Comparison of ENCODE assay signal across 8 mouse cellular contexts in the genomic region with DNA sequence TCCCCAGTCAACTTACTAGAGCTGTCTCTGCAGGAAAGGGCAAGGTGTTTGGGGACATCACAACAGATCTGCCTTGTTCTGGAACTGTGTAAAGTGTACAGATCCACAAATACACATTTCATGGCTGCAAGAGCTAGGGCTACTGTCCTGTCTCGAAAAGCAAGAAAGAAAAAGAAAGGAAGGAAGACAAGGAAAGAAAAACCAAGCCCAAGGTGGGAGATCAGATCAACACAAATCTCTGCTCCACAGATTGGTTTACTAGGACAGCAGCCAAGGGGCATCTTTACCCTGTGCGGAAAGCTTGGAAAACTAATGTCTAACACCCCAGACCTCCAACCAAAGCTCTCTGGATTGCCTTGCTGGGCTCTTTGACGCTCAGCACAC. TPM values are rescaled to one million over a fixed set of nuclear protein-coding genes. Genes with fewer than 3 reads are reported as not detected.
DNase-seq lines count a peak whose midpoint lies in the region; ATAC-seq and TF ChIP-seq lines count a peak whose summit lies in the region.

No protein-coding gene starts in this region.

- peak overlapping the region; percentile 90 for H3K27ac ChIP-seq in heart, postnatal 0 days (ENCODE audit: low read depth)
- H3K27ac ChIP-seq in bone marrow macrophage, adult 2 months (ENCODE audit: insufficient read depth, low read depth, low read length) = peak overlapping the region; percentile 84
- peak overlapping the region; percentile 70 for H3K27ac ChIP-seq in hindbrain, embryonic 15.5 days (replicated peaks)
- H3K27ac ChIP-seq in midbrain, embryonic 14.5 days (replicated peaks; ENCODE audit: low read depth, low read length) = no peak overlapping the region

- H3K4me1 ChIP-seq in heart, postnatal 0 days (ENCODE audit: control insufficient read depth, insufficient read depth) = peaks cover 32% of the 10 kb centered on the region
- H3K4me1 ChIP-seq in bone marrow macrophage, adult 2 months (ENCODE audit: control insufficient read depth, insufficient read depth, low read length) = peaks cover 46% of the 10 kb centered on the region
- peaks cover 32% of the 10 kb centered on the region for H3K4me1 ChIP-seq in hindbrain, embryonic 15.5 days (replicated peaks)
- H3K4me1 ChIP-seq in midbrain, embryonic 14.5 days (ENCODE audit: control insufficient read depth, insufficient read depth, low read length) = peaks cover 10% of the 10 kb centered on the region

- peak overlapping the region; percentile 36; the same call in 1 of the 2 replicates for H3K4me3 ChIP-seq in heart, postnatal 0 days (ENCODE audit: low read depth, low read length)
- peak overlapping the region; percentile 67 for H3K4me3 ChIP-seq in bone marrow macrophage, adult 2 months (ENCODE audit: insufficient read depth, low read length)
- peak overlapping the region; percentile 32; the same call in 1 of the 2 replicates for H3K4me3 ChIP-seq in hindbrain, embryonic 15.5 days
- H3K4me3 ChIP-seq in midbrain, embryonic 14.5 days (replicated peaks; ENCODE audit: low read depth, low read length) = no peak overlapping the region

- intact Hi-C loops in heart, postnatal 25 days (cut with DNase I) = no loop called here

- no peak for TF ChIP-seq POLR2A in bone marrow macrophage, adult 2 months (IDR thresholded peaks at IDR 0.05; ENCODE audit: borderline replicate concordance, low read depth, low read length)

- no peak for DNase-seq in heart, postnatal 0 days (ENCODE audit: low spot score)
- no peak for DNase-seq in heart, postnatal 25 days (ENCODE audit: low spot score)
- DNase-seq in midbrain, embryonic 14.5 days = no peak
- no peak for DNase-seq in retina, embryonic 14.5 days (ENCODE audit: low spot score)
- no peak for DNase-seq in layer of hippocampus, adult 8-10 months (ENCODE audit: low spot score in 2 of 2)
- no peak for DNase-seq in retina, postnatal 1 day

- H3K9ac ChIP-seq in heart, postnatal 0 days (replicated peaks; ENCODE audit: low read depth, low read length) = no peak overlapping the region
- H3K9ac ChIP-seq in hindbrain, embryonic 15.5 days = no peak overlapping the region
- no peak overlapping the region for H3K9ac ChIP-seq in midbrain, embryonic 14.5 days (replicated peaks; ENCODE audit: low read length)

- no peak for ATAC-seq in heart, postnatal 0 days (ENCODE audit: insufficient read depth, low read depth)
- ATAC-seq in hindbrain, embryonic 15.5 days (ENCODE audit: low FRiP score, low read depth) = no peak
- ATAC-seq in midbrain, embryonic 14.5 days (ENCODE audit: low FRiP score, low TSS enrichment) = no peak

- no peaks in the 10 kb centered on the region for H3K27me3 ChIP-seq in heart, postnatal 0 days (ENCODE audit: control insufficient read depth, insufficient read depth, low read length)
- no peaks in the 10 kb centered on the region for H3K27me3 ChIP-seq in hindbrain, embryonic 15.5 days
- no peaks in the 10 kb centered on the region for H3K27me3 ChIP-seq in midbrain, embryonic 14.5 days (ENCODE audit: control insufficient read depth, insufficient read depth, low read length)

- H3K36me3 ChIP-seq in heart, postnatal 0 days (replicated peaks; ENCODE audit: control insufficient read depth, insufficient read depth, low read length) = no peaks in the 10 kb centered on the region
- H3K36me3 ChIP-seq in hindbrain, embryonic 15.5 days = no peaks in the 10 kb centered on the region
- H3K36me3 ChIP-seq in midbrain, embryonic 14.5 days (ENCODE audit: control insufficient read depth, insufficient read depth, low read length) = no peaks in the 10 kb centered on the region

- peak overlapping the region; percentile 60 for H3K4me2 ChIP-seq in heart, postnatal 0 days (ENCODE audit: low read depth, low read length)
- peak overlapping the region; percentile 75 for H3K4me2 ChIP-seq in hindbrain, embryonic 15.5 days
- peak overlapping the region; percentile 56 for H3K4me2 ChIP-seq in midbrain, embryonic 14.5 days (ENCODE audit: low read length)

- WGBS in heart, postnatal 0 days = 51% methylated on average over 3 of the region's 3 CpGs
- WGBS in hindbrain, embryonic 15.5 days = 53% methylated on average over 3 of the region's 3 CpGs
- WGBS in midbrain, embryonic 14.5 days = 57% methylated on average over 3 of the region's 3 CpGs

- H3K9me3 ChIP-seq in heart, postnatal 0 days (replicated peaks; ENCODE audit: control insufficient read depth, low read length) = no peaks in the 10 kb centered on the region
- no peaks in the 10 kb centered on the region for H3K9me3 ChIP-seq in hindbrain, embryonic 15.5 days
- no peaks in the 10 kb centered on the region for H3K9me3 ChIP-seq in midbrain, embryonic 14.5 days (ENCODE audit: control insufficient read depth, low read length)

- TF ChIP-seq CTCF in heart, postnatal 0 days (IDR thresholded peaks at IDR 0.05; ENCODE audit: low read depth) = no peak
- no peak for TF ChIP-seq CTCF in bone marrow macrophage, adult 2 months (IDR thresholded peaks at IDR 0.05; ENCODE audit: low read depth, low read length)

- TF ChIP-seq EP300 in heart, postnatal 0 days (IDR thresholded peaks at IDR 0.05; ENCODE audit: low read depth) = no peak

RNA-seq across cellular contexts. Expression of gene Srebf1, which starts 0.3 kb away (rescaled TPM):
- 77.2 and 81.7 TPM in 2 replicates for total RNA-seq in heart, postnatal 0 days (2014; rRNA removed; ENCODE audit: low replicate concordance)
- 29.9 and 31.0 TPM in 2 replicates for polyA plus RNA-seq in heart, postnatal 0 days (2015; fragmentation: Nextera tagmentation; extraction: Ambion mirVana)
- total RNA-seq in heart, postnatal 25 days (2021) = 10 to 100 TPM; 30.7 to 38.3 TPM
- 41.9 and 49.2 TPM in 2 replicates for polyA plus RNA-seq in bone marrow macrophage, adult 2 months (2012; ENCODE audit: insufficient read depth, insufficient read length, missing spikeins)
- 47.7 and 50.9 TPM in 2 replicates for polyA plus RNA-seq in hindbrain, embryonic 15.5 days (2015; fragmentation: Nextera tagmentation; extraction: Ambion mirVana)
- 34.5 and 35.2 TPM in 2 replicates for polyA plus RNA-seq in midbrain, embryonic 14.5 days (2014; fragmentation: Nextera tagmentation; extraction: Ambion mirVana)
- total RNA-seq in layer of hippocampus, adult 8-10 months (2022) = 100 to 1,000 TPM in 2 of 4 experiments, 10 to 100 TPM in 2; 84.3 to 119 (median 101) TPM
